Mouse (Mus musculus): ENCODE measurements around the gene Slc35e3. TPM values are rescaled to one million over a fixed set of nuclear protein-coding genes. Genes with fewer than 3 reads are reported as not detected.
A peak's percentile ranks its signal among the peaks of the same experiment; 100 is the strongest.

The Slc35e3 gene
- total RNA-seq, 2 experiments from 2014 or later, result 6.1 to 14.4 TPM

DNA sequence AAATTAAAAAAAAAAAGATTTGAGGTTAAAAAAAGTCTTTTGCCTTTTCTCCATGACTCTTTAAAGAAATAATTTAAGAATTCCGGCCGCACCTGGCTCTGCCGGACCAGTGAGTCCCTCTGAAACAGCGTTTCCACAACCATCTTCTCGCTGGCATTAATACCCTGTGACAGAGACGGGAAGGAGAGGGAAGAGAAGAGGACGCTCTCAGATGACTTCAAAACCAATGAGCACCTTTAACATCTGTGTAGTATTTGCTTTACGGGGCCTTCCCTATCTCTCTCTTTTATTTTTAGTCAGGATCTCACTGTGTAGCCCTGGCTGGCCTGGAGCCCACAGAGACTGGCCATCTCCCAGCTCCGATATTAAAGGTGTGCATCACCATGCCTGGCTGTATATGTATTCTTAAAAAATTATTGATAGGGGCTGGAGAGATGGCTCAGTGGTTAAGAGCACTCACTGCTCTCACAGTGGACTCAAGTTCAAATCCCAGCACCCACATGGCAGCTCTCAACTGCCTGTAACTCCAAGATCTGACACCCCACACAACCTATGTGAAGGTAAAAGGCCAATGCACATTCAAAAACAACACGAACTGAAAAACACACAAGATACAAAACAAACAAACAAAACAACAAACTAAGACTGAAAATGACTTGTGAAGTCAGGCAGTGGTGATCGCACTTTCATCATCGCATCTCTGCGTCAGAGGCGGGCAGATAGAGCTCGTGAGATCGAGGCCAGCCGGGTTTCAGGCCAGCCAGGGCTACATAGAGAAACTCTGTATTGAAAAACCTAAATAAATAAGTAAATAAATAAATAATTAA, 31.5 kb upstream of the Slc35e3 start:
- no peak for ATAC-seq (replicated peaks; ENCODE audit: poor library complexity, severe bottlenecking)

DNA sequence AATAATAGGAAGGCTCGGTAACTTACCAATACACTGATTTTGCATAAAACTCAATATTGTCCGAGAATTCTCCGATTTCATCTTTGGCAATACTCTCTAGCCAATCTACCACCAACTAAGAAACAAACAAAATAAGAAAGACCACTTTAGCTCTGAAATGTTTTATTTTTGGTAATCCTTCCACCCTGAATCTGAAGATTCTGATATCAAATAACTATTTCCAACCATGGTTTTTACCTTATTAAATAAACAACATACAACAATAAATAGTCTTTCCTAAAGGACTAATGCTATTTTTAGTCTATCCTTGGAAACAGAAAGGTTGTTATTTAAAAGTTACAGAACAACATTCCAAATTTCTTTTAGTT, 30.9 kb upstream of the Slc35e3 start:
- no peak for ATAC-seq (replicated peaks; ENCODE audit: poor library complexity, severe bottlenecking)

DNA sequence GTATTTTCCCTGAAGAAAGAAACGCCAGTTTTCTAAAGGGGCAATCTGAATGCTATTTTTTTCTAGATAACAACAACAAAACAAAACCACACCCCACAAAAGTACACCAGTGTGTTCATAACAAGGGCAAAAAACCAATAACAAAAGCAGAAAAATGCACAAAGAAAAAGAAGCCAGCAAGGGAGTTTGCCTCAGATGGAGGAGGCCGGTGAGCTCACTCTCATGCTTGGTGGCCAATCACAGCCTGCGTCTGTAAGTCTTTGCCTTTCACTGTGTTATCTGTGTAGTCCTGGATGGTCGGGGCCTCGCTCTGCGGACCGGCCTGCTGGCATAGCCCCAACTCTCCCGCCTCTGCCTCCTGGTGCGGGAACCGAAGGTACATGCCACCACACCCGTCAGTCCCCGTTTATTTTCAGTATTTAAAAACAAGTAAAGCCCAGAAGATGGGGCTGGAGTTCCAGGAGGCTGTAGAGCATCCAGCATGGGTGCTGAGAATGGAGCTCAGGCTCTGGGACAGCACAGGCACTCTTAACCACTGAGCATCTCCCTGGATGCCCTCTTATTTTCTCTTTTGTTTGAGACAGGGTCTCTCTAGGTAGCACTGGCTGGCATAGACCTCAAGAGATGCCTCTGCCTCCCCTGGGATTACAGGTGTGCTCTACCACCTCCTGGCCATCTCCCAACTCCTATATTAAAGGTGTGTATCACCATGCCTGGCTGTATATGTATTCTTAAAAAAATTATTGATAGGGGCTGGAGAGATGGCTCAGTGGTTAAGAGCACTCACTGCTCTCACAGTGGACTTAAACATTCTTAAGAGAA, 30.3 kb upstream of the Slc35e3 start:
- no peak for ATAC-seq (replicated peaks; ENCODE audit: poor library complexity, severe bottlenecking)

DNA sequence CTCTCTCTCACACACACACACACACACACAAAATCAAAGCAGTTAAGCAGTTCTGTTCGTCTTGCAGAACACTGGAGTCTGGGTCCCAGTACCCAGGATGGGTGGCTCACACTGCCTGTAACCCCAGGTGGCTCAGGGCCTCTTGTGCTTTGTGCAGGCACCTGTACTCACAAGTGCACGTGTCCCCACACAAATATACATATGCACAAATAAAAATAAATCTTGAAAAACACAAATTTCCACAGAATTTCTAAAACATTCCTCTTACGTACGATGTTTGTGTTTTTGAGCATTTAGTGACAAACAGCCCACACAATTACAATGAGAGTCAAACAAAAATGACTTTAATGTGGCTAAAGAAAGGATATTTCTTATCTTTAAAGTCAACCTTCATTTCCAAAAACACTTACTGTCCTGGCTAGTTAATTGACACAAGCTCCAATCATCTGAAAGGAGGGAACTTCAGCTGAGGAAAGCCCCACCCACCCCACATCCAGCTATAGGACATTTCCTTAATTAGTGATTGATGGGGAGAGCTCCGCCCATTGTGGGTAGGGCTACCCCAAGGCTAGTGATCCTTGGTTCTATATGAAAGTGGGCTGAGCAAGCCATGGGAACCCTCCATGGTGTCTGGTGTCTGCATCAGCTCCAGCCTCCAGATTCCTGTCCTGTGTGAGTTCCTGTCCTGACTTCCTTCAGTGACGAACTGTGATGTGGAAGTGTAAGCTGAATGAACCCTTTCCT, 29.4 kb upstream of the Slc35e3 start:
- ATAC-seq (replicated peaks; ENCODE audit: poor library complexity, severe bottlenecking), result peak; percentile 52

DNA sequence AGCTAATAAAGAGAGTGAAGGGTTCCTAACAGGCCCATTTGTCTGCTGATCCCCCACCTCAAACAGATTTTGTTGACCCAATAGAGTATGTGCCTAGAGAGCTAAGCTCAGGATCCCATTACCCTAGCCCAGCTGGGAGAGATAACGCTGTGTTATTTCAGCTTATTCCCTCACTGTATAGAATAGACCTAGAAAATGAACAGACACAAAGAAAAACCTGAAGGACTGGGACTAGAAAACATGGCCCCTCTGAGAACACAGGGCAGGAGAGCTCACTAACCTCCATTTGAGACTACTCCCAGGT, 28.6 kb upstream of the Slc35e3 start:
- ATAC-seq (replicated peaks; ENCODE audit: poor library complexity, severe bottlenecking), result no peak

DNA sequence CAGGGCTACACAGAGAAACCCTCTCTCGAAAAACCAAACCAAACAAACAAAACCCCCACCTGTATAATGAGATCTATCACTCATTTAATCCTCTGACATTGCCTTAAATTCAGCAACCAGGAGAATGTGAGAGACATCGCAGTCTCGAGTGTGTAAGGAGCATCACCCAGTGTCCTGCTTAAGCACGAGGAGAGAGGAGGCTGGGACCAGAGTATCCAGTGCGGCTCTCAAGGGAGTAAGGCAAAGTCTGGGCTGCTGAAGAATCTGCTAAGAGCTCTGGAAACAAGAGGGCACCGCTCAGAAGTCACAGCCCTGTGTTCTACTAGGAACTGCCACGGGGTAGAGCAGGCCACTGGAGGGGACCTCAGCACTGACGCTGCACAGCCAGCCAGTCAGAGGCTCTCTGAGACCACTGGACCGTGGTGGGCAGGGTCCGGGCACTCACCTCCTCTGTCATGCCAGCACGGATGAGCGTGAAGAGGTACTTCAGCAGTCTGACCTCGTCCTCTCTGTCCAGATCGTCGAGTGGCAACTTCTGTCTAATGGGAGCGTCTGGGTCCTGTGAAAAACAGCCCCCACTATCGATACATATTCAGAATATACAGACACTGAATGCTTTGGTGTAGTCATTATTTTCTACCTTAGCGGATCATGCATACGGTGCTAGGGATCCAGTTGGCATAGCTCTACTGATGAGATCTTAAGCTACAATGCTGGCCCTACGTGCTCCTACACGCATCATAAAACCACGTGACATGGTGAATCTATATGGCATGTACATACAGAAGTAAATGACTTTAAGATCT, 28.0 kb upstream of the Slc35e3 start:
- no peak for ATAC-seq (replicated peaks; ENCODE audit: poor library complexity, severe bottlenecking)

DNA sequence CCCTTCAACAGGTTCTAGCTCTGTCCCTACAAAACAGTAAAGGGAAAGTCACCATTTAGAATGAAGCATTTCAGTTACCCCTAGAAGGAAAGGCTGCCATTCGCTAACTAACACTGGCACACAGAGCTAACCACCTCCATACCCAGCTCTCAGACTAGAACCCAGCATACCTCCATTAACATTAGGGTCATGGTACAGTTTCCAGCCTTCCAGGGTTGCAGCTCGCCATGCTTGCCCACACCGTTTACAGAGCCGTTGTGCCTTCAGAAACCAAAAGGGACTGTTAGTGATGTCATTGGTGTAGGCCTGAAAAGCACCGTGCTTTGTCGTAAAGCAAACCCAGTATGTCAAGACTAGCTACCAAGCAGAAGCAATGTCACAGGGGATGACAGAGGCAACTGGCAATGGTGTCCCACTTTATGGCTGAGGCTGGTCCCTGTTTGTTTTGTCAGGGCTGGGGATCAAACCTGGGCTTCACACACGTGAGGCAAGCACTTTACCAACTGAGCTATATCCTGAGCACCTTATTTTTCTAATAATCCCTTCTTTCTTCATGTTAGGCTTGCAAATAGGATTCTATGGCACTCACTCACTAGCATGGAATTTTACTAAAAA, 27.0 kb upstream of the Slc35e3 start:
- ATAC-seq (replicated peaks; ENCODE audit: poor library complexity, severe bottlenecking), result no peak

DNA sequence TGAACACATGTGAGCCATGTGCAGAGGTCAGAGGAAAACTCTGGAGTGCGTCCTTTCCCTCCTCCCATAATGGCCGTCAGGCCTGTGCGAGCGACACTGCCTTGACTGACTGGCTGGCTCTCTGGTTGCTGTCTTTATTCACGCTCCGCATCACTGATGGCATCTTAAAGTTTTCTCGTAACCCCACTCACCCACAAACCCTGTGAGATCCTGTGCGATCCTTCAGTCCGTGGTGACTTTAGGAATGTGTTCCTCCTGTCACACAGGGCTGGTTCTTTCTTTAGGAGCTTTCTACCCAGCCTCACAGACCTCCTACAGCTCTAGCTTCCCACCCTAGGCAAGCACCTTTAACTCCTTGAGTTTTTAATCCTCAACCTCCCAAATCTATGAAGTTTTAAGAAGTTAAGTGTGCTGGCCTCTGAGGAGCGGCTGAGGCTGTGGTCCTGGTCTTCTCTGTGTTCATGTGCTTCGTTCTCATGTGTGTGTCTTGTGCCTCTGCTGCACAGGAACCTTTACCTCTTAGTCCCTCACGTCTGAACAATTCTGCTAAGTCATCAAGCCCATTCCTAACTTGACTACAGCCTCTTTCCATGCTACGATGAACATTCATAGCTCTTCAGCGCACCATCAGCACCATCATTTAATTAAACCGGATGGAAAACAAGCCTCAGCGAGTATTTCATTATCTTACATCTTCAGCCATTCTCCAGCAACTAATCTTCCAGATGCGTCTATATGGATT, 26.4 kb upstream of the Slc35e3 start:
- no peak for ATAC-seq (replicated peaks; ENCODE audit: poor library complexity, severe bottlenecking)

DNA sequence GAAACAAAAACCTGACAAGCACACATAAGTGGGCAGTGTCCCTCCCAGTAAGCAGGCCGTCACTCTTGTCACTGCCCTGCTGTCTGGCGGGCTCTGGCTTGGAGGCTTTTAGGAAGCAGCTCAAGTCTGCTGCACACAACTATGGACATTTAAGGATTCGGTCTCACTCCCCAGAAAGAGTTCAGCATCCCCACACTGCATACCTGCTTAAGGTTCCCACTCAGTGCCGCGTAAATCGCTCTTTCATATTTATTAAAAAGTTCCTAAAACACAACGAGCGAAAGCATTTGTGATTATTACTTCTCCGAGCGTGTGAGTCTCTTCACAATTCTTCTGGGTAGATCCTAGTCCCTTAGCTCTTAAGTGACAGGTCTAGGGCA, 25.0 kb upstream of the Slc35e3 start:
- no peak for ATAC-seq (replicated peaks; ENCODE audit: poor library complexity, severe bottlenecking)

DNA sequence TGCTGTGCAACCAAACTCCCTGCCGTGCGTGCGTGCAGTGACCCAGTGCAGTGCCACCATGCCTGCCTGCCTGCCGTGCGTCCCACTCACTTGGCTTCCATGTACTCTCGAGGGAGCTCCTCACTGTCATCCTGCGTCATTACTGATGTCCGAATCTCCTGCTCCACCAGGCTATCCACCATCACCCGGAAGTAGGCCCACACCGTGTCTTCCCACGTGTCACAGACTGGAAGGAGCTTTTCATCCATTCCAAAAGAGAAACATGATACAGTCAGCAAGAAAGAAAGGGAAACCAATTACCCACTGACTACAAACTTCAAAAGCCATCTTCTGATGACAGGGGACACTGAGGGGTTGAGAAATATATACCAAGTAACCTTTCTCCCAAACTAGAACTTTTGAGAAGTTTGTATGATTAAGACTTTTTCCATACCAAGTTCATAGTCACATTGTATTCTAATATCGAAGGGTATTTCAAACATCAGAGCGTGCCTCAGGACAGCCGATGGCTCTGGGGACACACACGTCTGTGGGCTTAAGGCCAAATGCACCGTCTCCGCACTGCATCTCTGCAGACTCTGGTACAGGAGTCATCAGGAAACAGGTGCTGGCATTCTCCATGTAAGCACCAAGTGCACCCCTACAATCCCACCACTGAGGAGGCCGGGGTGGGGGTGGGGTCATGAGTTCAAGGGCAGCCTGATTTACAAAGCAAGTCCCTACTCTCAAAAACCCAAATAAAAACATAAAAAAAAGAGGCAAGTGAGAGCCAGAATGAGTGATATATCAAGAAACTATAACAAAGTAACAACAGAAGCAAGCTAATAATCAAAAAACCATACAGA, 24.3 kb upstream of the Slc35e3 start:
- ATAC-seq (replicated peaks; ENCODE audit: poor library complexity, severe bottlenecking), result no peak

DNA sequence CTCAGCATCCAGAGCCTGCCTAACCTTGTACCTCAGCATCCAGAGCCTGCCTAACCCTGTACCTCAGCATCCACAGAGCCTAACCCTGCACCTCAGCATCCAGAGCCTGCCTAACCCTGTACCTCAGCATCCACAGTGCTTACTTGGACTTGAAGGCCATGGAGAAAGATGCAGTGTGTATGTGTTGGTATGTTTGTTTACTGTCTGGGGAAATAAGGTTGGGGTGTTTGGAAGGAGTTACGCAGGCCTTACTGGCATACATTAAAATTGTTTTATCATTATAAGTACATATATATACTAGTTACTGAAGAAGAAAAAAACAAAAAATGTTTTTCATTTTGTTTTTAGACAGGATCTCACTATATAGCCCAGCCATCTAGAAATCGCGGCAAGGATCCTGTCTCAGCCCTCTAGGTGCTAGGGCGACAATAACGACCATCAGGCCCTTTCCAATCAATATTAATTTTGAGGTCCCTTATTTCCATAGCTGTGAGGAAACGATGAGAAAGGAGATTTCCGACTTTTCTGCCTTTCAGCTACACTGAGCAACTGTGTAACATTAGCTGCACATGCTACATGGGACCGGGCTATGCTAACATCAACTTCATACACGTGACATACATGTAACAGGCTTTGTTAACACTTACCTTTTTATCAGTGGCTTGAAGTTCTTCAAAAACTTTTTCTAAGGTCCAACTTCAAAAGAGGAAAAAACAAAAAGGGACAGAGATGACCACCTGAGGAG, 23.5 kb upstream of the Slc35e3 start:
- ATAC-seq (replicated peaks; ENCODE audit: poor library complexity, severe bottlenecking), result no peak

DNA sequence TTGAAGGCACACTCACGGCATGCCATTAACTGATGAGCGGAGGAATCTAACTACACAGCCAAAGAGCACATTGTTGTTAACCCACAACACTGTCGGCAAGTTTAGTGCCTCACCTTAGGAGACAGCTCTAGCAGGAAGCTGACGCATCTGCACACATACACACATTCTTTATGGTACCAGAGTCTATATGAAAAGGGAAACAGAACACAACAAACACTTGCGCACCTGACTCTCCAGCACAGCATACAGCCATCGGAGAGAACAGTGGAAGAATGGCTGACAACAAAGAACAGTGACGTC, 21.9 kb upstream of the Slc35e3 start:
- ATAC-seq (replicated peaks; ENCODE audit: poor library complexity, severe bottlenecking), result no peak

DNA sequence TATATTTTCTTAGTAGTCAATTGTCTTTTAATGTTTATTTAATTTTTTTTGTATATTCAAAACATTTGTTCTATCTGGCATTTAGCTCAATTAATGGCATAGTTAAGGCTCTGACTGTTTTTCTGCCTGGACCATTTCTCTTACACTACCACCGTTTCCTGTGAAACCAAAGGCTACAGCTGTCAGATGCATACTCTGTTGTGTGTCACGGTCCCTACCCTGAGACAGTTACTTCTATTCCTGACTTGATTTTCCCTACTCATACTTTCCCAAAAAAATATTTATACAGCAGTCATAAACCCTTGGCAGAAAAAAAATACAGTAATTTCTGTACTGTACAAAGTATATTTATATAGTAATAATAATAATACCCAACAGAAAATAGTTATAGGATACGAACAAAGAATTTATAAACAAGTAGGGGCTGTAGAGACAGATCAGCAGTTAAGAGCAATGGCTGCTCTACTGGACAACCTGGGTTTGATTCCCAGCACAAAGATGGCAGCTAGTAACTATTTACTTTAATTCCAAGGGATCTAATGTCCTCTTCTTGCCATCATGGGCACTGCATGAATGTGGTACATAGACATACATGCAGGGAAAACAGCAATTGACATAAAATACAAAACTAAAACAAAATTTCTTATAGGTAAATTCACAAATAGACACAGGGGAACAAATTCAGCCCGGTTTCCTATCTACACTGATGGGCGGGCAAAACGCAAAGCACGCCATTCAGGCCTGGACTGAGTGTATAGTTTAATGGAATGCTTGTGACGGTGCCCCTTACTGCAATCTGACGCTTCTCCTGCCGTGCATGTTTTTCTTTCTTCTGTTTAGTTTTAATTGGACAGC, 21.3 kb upstream of the Slc35e3 start:
- ATAC-seq (replicated peaks; ENCODE audit: poor library complexity, severe bottlenecking), result no peak

DNA sequence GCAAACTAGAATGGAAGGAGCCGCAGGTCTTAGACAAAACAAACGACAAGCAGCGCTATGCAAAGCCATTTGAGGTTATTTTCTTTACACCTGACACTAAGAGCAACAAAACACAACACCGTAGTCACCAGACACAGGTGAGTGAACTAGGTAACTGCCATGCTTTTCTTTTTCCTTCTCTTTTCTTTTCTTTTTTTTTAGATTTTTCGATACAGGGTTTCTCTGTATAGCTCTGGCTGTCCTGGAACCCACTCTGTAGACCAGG, 20.7 kb upstream of the Slc35e3 start:
- no peak for ATAC-seq (replicated peaks; ENCODE audit: poor library complexity, severe bottlenecking)

DNA sequence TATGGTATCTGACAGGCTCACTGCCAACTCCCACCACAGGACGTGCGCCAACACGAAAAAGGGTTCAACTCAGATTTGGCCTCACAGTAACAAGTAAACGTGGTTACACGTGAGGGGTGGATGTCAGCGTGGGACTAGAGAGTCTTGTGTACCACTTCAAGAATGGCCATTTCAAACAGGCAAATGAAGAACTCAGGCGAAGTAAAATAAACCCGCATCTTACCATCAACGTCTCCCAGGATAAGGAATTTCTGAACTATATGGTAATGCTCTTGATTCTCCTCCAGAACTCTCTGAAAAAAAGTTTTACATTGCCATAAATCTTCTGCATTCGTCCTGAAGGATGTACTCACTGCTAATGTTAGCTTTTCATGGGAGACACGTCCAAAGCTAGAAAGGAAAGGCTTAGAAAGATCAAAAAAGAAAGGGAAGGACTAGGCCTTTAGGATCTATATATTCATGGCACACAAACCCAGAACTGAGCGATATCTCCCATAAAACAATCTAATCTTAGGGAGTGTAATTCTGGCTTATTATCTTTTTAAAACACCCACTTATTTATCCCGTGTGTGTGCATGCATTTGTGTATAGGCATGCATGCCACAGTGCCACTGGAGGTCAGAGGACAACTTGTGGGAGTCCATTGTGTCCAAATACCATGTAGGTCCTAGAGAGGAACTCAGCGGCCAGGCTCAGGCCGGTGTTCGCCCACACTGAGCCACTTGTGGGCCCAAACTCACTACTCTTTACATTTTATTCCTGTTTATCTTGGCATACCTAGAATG, 20.1 kb upstream of the Slc35e3 start:
- no peak for ATAC-seq (replicated peaks; ENCODE audit: poor library complexity, severe bottlenecking)

DNA sequence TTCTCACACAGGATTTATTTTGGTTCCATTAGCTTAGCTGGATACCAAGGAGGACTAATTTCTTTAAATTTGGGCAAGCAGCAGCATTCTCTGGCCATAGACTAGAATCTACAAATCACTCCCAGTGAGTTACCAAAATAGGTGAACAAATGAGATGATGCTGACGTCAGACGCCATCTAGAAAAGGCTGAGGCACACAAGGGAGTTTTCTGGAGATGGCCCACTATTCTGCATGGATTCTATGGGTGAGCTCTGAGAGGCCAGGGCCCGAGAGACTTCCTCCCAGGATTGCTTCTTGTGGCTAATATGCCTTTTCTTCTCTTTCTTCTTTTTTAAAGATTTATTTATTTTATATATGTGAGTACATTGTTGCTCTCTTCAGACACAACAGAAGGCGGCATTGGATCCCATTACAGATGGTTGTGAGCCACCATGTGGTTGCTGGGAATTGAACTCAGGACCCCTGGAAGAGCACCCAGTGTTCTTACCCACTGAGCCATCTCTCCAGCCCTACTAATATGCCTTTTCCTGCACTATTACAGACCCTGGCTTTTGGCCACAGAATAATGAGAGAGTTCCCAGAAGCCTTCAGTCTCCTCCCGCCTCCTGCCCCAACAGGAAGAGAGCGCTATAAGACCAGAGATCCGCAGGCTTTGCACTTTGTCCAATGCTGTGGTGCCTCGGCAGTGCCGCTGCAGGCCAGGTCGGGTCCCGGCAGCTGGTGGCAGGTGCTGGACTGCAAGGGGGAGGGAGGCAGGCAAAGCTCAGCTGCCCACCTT, 19.1 kb upstream of the Slc35e3 start:
- no peak for ATAC-seq (replicated peaks; ENCODE audit: poor library complexity, severe bottlenecking)

All from granulocyte monocyte progenitor cell, adult 5-6 weeks (primary cell).